Comparison of ENCODE assay signal across 15 mouse cellular contexts in genomic region chr10:126502013-126502688, GRCm38 (mm10).
DNase-seq lines count a peak whose midpoint lies in the region; ATAC-seq and TF ChIP-seq lines count a peak whose summit lies in the region.
"Had no signal": no experiment of that assay in that cellular context is flagged by ENCODE, and none has a peak within 500 bp of the region (broad histone marks: within the 10 kb centered on the region; RNA-seq: fewer than 3 reads in every experiment).

No protein-coding gene starts in this region.

- intact Hi-C loops in left cerebral cortex, postnatal 10 days (cut with DNase I) = no loop called here

- no peak overlapping the region for H3K4me3 ChIP-seq in kidney, embryonic 15.5 days (replicated peaks)
- H3K4me3 ChIP-seq in bone marrow, adult 2 months (replicated peaks; ENCODE audit: control insufficient read depth, low read depth, low read length) = no peak overlapping the region
- H3K4me3 ChIP-seq in small intestine, adult 2 months (ENCODE audit: low read depth, low read length) = no peak overlapping the region
- H3K4me3 ChIP-seq in hindbrain, embryonic 11.5 days (ENCODE audit: low read depth, low read length) = no peak overlapping the region
- no peak overlapping the region for H3K4me3 ChIP-seq in cerebellum, adult 2 months (replicated peaks; ENCODE audit: insufficient read depth, low read depth, low read length)
- H3K4me3 ChIP-seq: erythroblast, embryonic 14.5 days; neural tube, embryonic 12.5 days had no signal

- no peaks in the 10 kb centered on the region for H3K9me3 ChIP-seq in kidney, embryonic 15.5 days (replicated peaks)
- no peaks in the 10 kb centered on the region for H3K9me3 ChIP-seq in hindbrain, embryonic 11.5 days (ENCODE audit: control insufficient read depth, low read length)
- H3K9me3 ChIP-seq: neural tube, embryonic 12.5 days had no signal

- H3K36me3 ChIP-seq in kidney, embryonic 15.5 days = no peaks in the 10 kb centered on the region
- no peaks in the 10 kb centered on the region for H3K36me3 ChIP-seq in small intestine, adult 2 months (ENCODE audit: control insufficient read depth, insufficient read depth, low read length)
- H3K36me3 ChIP-seq in hindbrain, embryonic 11.5 days (ENCODE audit: control insufficient read depth, insufficient read depth, low read length) = no peaks in the 10 kb centered on the region
- H3K36me3 ChIP-seq: G1E; neural tube, embryonic 12.5 days had no signal

- no peak for TF ChIP-seq CTCF in bone marrow, adult 2 months (IDR thresholded peaks at IDR 0.05; ENCODE audit: control insufficient read depth, insufficient read depth, low read length)
- no peak for TF ChIP-seq CTCF in small intestine, adult 2 months (IDR thresholded peaks at IDR 0.05; ENCODE audit: extremely low read depth, insufficient read length, insufficient replicate concordance, low read depth, low read length)
- TF ChIP-seq CTCF in cerebellum, adult 2 months (IDR thresholded peaks at IDR 0.05; ENCODE audit: borderline replicate concordance, insufficient read depth, low read depth, low read length) = no peak

- H3K27ac ChIP-seq in kidney, embryonic 15.5 days = no peak overlapping the region
- H3K27ac ChIP-seq in bone marrow, adult 2 months (ENCODE audit: control insufficient read depth, insufficient read depth, low read depth, low read length, poor library complexity) = peak overlapping the region; percentile 76; the same call in 1 of the 2 replicates
- H3K27ac ChIP-seq in small intestine, adult 2 months (ENCODE audit: insufficient read depth, low read depth, low read length) = peak overlapping the region; percentile 41; the same call in 1 of the 2 replicates
- H3K27ac ChIP-seq in hindbrain, embryonic 11.5 days (ENCODE audit: low read depth, low read length) = no peak overlapping the region
- no peak overlapping the region for H3K27ac ChIP-seq in cerebellum, adult 2 months (ENCODE audit: insufficient read depth, low read length)
- H3K27ac ChIP-seq: neural tube, embryonic 12.5 days had no signal

- DNase-seq in kidney, adult 9 months = peak; percentile 9
- DNase-seq in left cerebral cortex, postnatal 10 days (ENCODE audit: extremely low spot score in 1 of 2, low spot score in 2 of 2) = no peak
- no peak for DNase-seq in hindbrain, embryonic 11.5 days (ENCODE audit: low spot score)
- no peak for DNase-seq in cerebellum, adult 2 months
- DNase-seq: adrenal gland, adult 8-10 months; cerebellum, postnatal 14 days; right cerebral cortex, postnatal 4 days had no signal

- no peak overlapping the region for H3K4me2 ChIP-seq in kidney, embryonic 15.5 days
- no peak overlapping the region for H3K4me2 ChIP-seq in hindbrain, embryonic 11.5 days (replicated peaks; ENCODE audit: low read depth, low read length)
- H3K4me2 ChIP-seq: neural tube, embryonic 12.5 days had no signal

- no peak for TF ChIP-seq POLR2A in bone marrow, adult 2 months (IDR thresholded peaks at IDR 0.05; ENCODE audit: borderline replicate concordance, control insufficient read depth, low read depth, low read length)
- no peak for TF ChIP-seq POLR2A in small intestine, adult 2 months (IDR thresholded peaks at IDR 0.05; ENCODE audit: low read depth, low read length)
- no peak for TF ChIP-seq POLR2A in cerebellum, adult 2 months (IDR thresholded peaks at IDR 0.05; ENCODE audit: borderline replicate concordance, insufficient read depth, low read length)

- no peaks in the 10 kb centered on the region for H3K4me1 ChIP-seq in kidney, embryonic 15.5 days
- H3K4me1 ChIP-seq in bone marrow, adult 2 months (ENCODE audit: control insufficient read depth, insufficient read depth, low read length) = peaks cover 2% of the 10 kb centered on the region; the same call in 1 of the 2 replicates
- H3K4me1 ChIP-seq in small intestine, adult 2 months (ENCODE audit: control insufficient read depth, insufficient read depth, insufficient read length, low read length) = no peaks in the 10 kb centered on the region
- H3K4me1 ChIP-seq in hindbrain, embryonic 11.5 days (replicated peaks; ENCODE audit: control insufficient read depth, insufficient read depth, low read length) = no peaks in the 10 kb centered on the region
- H3K4me1 ChIP-seq in cerebellum, adult 2 months (ENCODE audit: control insufficient read depth, insufficient read depth, low read length) = no peaks in the 10 kb centered on the region
- H3K4me1 ChIP-seq: neural tube, embryonic 12.5 days had no signal

- WGBS in kidney, embryonic 15.5 days = 75% methylated on average over 5 of the region's 5 CpGs
- 3% methylated on average over 5 of the region's 5 CpGs for WGBS in bone marrow, adult 2 months
- WGBS in small intestine, adult 2 months = 65% methylated on average over 5 of the region's 5 CpGs
- WGBS in hindbrain, embryonic 11.5 days = 77% methylated on average over 5 of the region's 5 CpGs
- 56% methylated on average over 5 of the region's 5 CpGs for WGBS in cerebellum, adult 2 months

- no peak for ATAC-seq in kidney, embryonic 15.5 days (replicated peaks; ENCODE audit: low FRiP score)
- peak; percentile 66 to 78 for ATAC-seq in hematopoietic stem cell, adult 5-6 weeks (replicated peaks in 1 of 2; ENCODE audit: insufficient read depth in 1 of 2, low FRiP score in 2 of 2, low TSS enrichment in 1 of 2, low read depth in 1 of 2, poor library complexity in 2 of 2, severe bottlenecking in 2 of 2)
- ATAC-seq in hindbrain, embryonic 11.5 days (ENCODE audit: low FRiP score) = no peak
- ATAC-seq: inflammation-experienced regulatory T-cells, adult 6 months had no signal

- H3K27me3 ChIP-seq in kidney, embryonic 15.5 days = no peaks in the 10 kb centered on the region
- no peaks in the 10 kb centered on the region for H3K27me3 ChIP-seq in small intestine, adult 2 months (ENCODE audit: control insufficient read depth, insufficient read depth, low read length)
- H3K27me3 ChIP-seq in hindbrain, embryonic 11.5 days (ENCODE audit: control insufficient read depth, insufficient read depth, low read length) = no peaks in the 10 kb centered on the region
- no peaks in the 10 kb centered on the region for H3K27me3 ChIP-seq in cerebellum, adult 2 months (ENCODE audit: control insufficient read depth, insufficient read depth, low read length)
- H3K27me3 ChIP-seq: neural tube, embryonic 12.5 days had no signal

- no peak overlapping the region for H3K9ac ChIP-seq in kidney, embryonic 15.5 days
- no peak overlapping the region for H3K9ac ChIP-seq in hindbrain, embryonic 11.5 days (ENCODE audit: low read depth, low read length)
- H3K9ac ChIP-seq: neural tube, embryonic 12.5 days had no signal

Comparison
In these comparisons a context has a peak if more than half of its experiments do, and no peak if none do; other contexts are left out.
1. ATAC-seq: peak in hematopoietic stem cell, adult 5-6 weeks (2 of 2); none in kidney, embryonic 15.5 days (single experiment) and hindbrain, embryonic 11.5 days (single experiment).
2. H3K27ac ChIP-seq: peak in bone marrow, adult 2 months (single experiment) and small intestine, adult 2 months (single experiment); none in kidney, embryonic 15.5 days (single experiment), hindbrain, embryonic 11.5 days (single experiment) and cerebellum, adult 2 months (single experiment).